Mouse (Mus musculus): ENCODE results near the gene Lin28a. TPM values are rescaled to one million over a fixed set of nuclear protein-coding genes. Genes with fewer than 3 reads are reported as not detected.
A peak's percentile ranks its signal among the peaks of the same experiment; 100 is the strongest.

Gene Lin28a
- polyA plus RNA-seq, 1 experiment from 2014 or later, result 1.8 TPM

DNA sequence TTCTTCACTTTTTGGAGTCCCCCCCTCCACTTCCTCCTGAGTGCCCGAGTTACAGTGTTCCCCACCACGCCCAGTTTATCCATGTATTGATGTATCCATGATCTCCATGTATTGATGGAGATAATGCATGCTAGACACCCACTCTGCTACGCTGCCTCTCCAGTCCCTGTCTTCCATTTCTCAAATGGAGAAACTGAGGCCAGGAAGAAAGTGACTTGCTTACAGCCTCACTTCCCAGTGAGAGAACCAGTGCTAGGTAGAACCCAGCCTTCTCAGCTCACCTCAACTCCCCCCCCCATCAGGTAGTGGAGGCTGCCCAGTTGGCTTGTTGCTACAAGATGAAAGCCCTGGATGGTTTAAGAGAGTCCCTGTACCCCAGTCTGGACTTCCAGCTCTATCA lies 34.9 kb upstream of the Lin28a start, which contains the start of gene Zfp683:
TSS of gene Zfp683 (plus strand) at position 301 of the 400 bp plus-strand sequence.
- no peak within 1 kb of the TSS for H3K4me3 ChIP-seq (replicated peaks)
- DNase-seq (no peak), ATAC-seq (ENCODE audit: low read depth) (no peak)
- no peak within 1 kb of the TSS for H3K4me2 ChIP-seq
- WGBS (ENCODE audit: insufficient replicate concordance), result 69% methylated on average over 3 of the region's 3 CpGs
- peaks cover 3% of the 10 kb centered on the region for H3K4me1 ChIP-seq (replicated peaks)
- H3K27ac ChIP-seq, result no peak within 1 kb of the TSS
- no peaks in the 10 kb centered on the region for H3K36me3 ChIP-seq
- H3K27me3 ChIP-seq, result 0 out of 2 replicates have a peak, but pooled peaks cover 4% of the 10 kb centered on the region
- no peak within 1 kb of the TSS for H3K9ac ChIP-seq
- H3K9me3 ChIP-seq (replicated peaks), result no peaks in the 10 kb centered on the region; the same call in 1 of the 2 replicates

DNA sequence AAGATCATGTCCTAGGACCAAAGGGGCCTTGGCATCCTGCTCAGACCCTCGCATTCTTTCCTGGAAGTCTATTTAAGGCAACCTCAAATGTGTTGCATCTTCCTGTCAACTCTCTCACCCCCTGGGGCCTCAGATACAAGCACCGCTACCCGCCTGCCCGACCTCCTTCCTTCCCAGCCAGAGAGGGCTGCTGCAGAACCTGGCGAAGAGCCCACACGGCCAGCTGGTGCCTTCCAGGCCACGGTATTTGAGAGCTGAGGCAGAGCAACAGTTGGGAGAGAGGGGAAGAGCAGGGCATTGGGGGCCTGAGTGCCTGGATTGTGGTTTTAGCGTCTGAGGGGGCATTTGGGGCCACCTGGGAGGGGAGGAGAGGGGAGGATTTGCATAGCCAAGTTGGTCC lies 33.9 kb upstream of the Lin28a start:
- Histone ChIP-seq H3K4me3 (replicated peaks) (no peak overlapping the region), H3K27me3 (0 out of 2 replicates have a peak, but pooled peaks cover 4% of the 10 kb centered on the region), H3K9me3 (replicated peaks) (no peaks in the 10 kb centered on the region; the same call in 1 of the 2 replicates), H3K36me3 (no peaks in the 10 kb centered on the region), H3K4me2 (no peak overlapping the region), H3K27ac (no peak overlapping the region), H3K4me1 (replicated peaks) (no peaks in the 10 kb centered on the region), H3K9ac (no peak overlapping the region)
- ATAC-seq (ENCODE audit: low read depth) (no peak), DNase-seq (no peak)
- WGBS (ENCODE audit: insufficient replicate concordance), result 20% methylated on average over 8 of the region's 8 CpGs

- Histone ChIP-seq H3K9ac (no peak overlapping the region), H3K27ac (no peak overlapping the region), H3K9me3 (replicated peaks) (no peaks in the 10 kb centered on the region; the same call in 1 of the 2 replicates), H3K27me3 (0 out of 2 replicates have a peak, but pooled peaks cover 4% of the 10 kb centered on the region), H3K4me2 (no peak overlapping the region), H3K4me3 (replicated peaks) (no peak overlapping the region), H3K36me3 (no peaks in the 10 kb centered on the region), H3K4me1 (replicated peaks) (no peaks in the 10 kb centered on the region)
- DNase-seq, result no peak
- 56% methylated on average over 5 of the region's 5 CpGs for WGBS (ENCODE audit: insufficient replicate concordance)
- ATAC-seq (ENCODE audit: low read depth), result no peak
Measured at GRCm38 (mm10) chr4:134051912-134052311, 33.3 kb upstream of the Lin28a start.

DNA sequence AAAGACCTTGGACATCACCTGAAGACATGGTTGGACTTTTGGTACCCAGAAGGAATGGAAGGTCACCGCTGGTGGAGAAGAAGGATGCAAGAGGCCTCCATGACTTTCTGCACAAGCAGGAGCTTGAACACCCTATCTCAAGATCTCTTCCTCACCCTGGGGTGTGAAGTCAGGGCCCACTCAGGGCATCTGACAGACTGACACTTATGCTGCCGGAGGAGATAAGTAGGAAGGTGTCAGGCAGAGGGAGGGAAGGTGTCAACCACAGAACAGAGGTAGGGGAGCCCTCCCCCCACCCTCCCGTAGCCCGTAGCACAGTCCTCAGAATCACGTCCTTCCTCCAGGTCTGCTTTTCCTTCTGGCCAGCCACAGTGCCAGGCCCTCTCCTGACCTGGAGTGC lies 29.0 kb upstream of the Lin28a start:
- ATAC-seq (ENCODE audit: low read depth) (no peak), DNase-seq (no peak)

DNA sequence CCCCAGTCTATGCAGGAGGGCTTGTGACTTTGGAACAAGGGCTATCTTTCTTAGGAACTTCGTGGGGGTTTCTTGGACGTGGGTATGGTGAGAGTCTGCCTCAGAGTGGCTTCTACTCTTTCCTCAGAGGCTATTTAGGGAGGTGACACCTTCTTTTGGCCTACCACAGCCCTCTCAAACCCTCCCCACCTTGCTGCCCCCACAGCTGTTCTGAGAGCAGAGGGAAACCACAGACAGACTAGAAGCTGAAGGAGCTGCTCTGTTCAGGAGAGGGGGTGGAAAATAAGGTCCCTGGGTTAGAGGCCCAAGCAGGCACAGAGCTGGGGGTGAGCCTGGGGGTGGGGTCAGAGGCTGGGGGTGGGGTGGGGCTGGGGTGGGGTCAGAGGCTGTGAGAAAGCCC lies 24.4 kb upstream of the Lin28a start:
- 18% methylated on average over 2 of the region's 2 CpGs for WGBS (ENCODE audit: insufficient replicate concordance)
- Histone ChIP-seq H3K9me3 (replicated peaks) (no peaks in the 10 kb centered on the region), H3K27ac (no peak overlapping the region), H3K4me2 (no peak overlapping the region), H3K36me3 (no peaks in the 10 kb centered on the region), H3K4me1 (replicated peaks) (peaks cover 3% of the 10 kb centered on the region), H3K27me3 (0 out of 2 replicates have a peak, but pooled peaks cover 3% of the 10 kb centered on the region), H3K9ac (no peak overlapping the region), H3K4me3 (replicated peaks) (no peak overlapping the region)
- no peak for ATAC-seq (ENCODE audit: low read depth)
- DNase-seq, result no peak

More for the DNA sequence above, 29.0 kb upstream of the Lin28a start:
- no peaks in the 10 kb centered on the region for H3K27me3 ChIP-seq
- no peaks in the 10 kb centered on the region for H3K4me1 ChIP-seq (replicated peaks)
- H3K9me3 ChIP-seq (replicated peaks), result no peaks in the 10 kb centered on the region; the same call in 1 of the 2 replicates
- H3K27ac ChIP-seq, result no peak overlapping the region
- H3K4me2 ChIP-seq, result no peak overlapping the region
- H3K9ac ChIP-seq, result no peak overlapping the region
- no peak overlapping the region for H3K4me3 ChIP-seq (replicated peaks)
- no peaks in the 10 kb centered on the region for H3K36me3 ChIP-seq
- WGBS (ENCODE audit: insufficient replicate concordance), result 26% methylated on average over 5 of the region's 5 CpGs

DNA sequence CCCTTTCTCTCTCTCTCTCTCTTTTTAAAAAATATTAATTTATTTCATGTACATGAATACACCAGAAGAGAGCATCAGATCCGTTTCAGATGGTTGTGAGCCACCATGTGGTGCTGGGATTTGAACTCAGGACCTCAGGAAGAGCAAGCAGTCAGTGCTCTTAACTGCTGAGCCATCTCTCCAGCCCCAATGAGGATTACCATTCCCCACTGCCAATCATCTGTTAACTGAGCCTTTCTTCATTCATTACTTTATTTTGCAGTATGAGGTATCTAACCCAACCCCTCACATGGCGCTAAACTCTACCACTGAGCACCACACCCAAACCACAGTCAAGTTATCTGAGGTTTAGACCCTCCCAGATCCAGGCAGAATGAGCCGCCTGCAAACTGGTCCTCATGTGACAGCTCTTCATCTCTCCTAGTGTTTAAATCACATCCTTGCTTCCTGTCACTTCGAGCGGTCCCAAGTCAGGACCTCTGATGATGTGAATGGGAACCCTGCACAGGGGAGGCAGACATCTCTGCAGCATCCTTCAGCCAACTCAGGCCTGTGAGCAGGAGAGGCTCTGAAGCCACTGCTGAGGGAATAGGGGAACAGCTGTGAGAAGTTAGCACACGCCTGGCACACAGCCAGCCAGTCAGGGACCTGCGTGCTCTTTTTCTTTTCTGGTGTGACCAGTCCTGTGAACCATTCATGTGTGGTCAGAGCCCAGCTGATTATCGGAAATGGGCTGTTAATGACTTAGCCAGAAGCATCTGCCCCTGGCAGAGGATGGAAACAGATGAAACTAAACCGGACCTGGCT lies 22.9 kb upstream of the Lin28a start:
- Histone ChIP-seq H3K4me3 (replicated peaks) (no peak overlapping the region), H3K4me2 (no peak overlapping the region), H3K9ac (no peak overlapping the region), H3K27me3 (0 out of 2 replicates have a peak, but pooled peaks cover 4% of the 10 kb centered on the region), H3K4me1 (replicated peaks) (peaks cover 3% of the 10 kb centered on the region), H3K27ac (no peak overlapping the region), H3K36me3 (no peaks in the 10 kb centered on the region), H3K9me3 (replicated peaks) (no peaks in the 10 kb centered on the region)
- ATAC-seq (ENCODE audit: low read depth) (no peak), DNase-seq (no peak)
- WGBS (ENCODE audit: insufficient replicate concordance), result 15% methylated on average over 9 of the region's 9 CpGs

GRCm38 (mm10) chr4:134035953-134036352 lies 17.3 kb upstream of the Lin28a start:
- WGBS (ENCODE audit: insufficient replicate concordance), result 5% methylated on average over 16 of the region's 16 CpGs
- no peak overlapping the region for H3K27ac ChIP-seq
- no peaks in the 10 kb centered on the region for H3K9me3 ChIP-seq (replicated peaks)
- H3K9ac ChIP-seq, result no peak overlapping the region
- DNase-seq, result peak; percentile 36
- 0 out of 2 replicates have a peak, but pooled peaks cover 4% of the 10 kb centered on the region for H3K27me3 ChIP-seq
- 0 out of 2 replicates have a peak, but pooled peaks have one; percentile 12 for ATAC-seq (ENCODE audit: low read depth)
- H3K4me3 ChIP-seq (replicated peaks), result no peak overlapping the region
- no peak overlapping the region; the same call in 1 of the 2 replicates for H3K4me2 ChIP-seq
- H3K4me1 ChIP-seq (replicated peaks), result no peaks in the 10 kb centered on the region
- no peaks in the 10 kb centered on the region for H3K36me3 ChIP-seq

GRCm38 (mm10) chr4:134025802-134026201 lies 7.2 kb upstream of the Lin28a start:
- no peak overlapping the region for H3K27ac ChIP-seq
- peaks cover 8% of the 10 kb centered on the region; the same call in 1 of the 2 replicates for H3K27me3 ChIP-seq
- no peak overlapping the region for H3K4me2 ChIP-seq
- whole genome bisulfite sequencing (ENCODE audit: insufficient replicate concordance), result 57% methylated on average over 9 of the region's 9 CpGs
- H3K9ac ChIP-seq, result no peak overlapping the region
- ATAC-seq (ENCODE audit: low read depth), result no peak
- no peak overlapping the region for H3K4me3 ChIP-seq (replicated peaks)
- 0 out of 2 replicates have a peak, but pooled peaks cover 2% of the 10 kb centered on the region for H3K9me3 ChIP-seq (replicated peaks)
- DNase-seq, result no peak
- no peaks in the 10 kb centered on the region for H3K4me1 ChIP-seq (replicated peaks)
- no peaks in the 10 kb centered on the region for H3K36me3 ChIP-seq

DNA sequence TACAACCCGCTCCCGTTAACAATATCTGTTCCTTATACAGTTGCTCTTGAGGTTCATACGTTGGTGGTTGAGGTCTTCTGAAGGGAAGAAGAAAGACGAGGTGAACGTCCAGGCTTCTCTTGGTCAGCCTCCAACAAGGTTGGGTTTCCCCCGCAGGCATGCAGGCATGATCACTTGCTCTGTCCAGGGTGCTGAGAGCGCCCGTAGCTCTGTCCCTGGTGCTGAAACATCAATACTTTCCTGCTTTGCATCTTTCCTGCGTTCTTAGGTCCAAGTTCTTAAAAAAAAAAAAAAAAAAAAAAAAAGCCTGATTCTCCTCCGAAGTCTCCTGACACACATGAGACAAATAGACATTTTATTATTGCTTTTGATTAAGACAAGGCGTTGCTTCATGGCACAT lies 2.0 kb upstream of the Lin28a start:
- Histone ChIP-seq H3K27ac (no peak overlapping the region), H3K36me3 (no peaks in the 10 kb centered on the region), H3K4me2 (no peak overlapping the region), H3K9ac (no peak overlapping the region), H3K9me3 (replicated peaks) (no peaks in the 10 kb centered on the region), H3K4me3 (replicated peaks) (no peak overlapping the region), H3K4me1 (replicated peaks) (peaks cover 4% of the 10 kb centered on the region), H3K27me3 (peaks cover 60% of the 10 kb centered on the region)
- DNase-seq (no peak), ATAC-seq (ENCODE audit: low read depth) (no peak)
- 2% methylated on average over 11 of the region's 11 CpGs for WGBS (ENCODE audit: insufficient replicate concordance)

DNA sequence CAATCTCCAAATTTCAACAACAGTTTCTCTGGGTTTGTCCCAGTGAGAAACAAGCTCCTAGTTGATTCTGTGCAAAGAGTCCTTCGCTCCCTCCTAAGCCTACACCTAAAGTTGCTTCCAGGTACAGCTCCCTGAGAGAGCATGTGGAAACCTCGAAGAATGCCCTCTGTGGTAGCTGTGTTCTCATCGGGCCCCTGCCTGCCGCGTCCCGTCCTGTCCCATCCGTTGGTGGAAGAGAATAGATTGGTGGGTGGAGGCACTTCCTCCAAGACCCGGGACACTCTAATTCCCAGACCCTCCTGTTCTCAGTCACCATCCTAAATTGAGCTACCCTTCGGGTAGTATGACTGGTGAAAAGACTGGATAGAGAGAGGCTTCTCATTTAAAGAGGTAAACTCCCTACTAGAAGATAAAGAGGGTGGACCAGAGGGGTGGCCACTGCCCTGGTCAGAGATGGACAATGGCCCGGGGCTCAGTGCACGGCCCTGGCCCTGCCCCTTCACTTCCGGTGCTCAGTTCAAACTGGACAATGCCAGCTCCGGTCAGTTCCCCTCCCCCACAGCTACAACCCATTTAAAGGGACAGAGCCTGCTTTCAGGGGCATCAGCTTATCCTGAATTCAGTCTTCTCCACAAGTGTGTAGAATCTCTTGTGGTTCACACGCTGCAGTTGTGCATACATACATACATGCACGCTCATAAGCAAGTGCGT lies 1.2 kb upstream of the Lin28a start:
- ATAC-seq (ENCODE audit: low read depth) (peak; percentile 58), DNase-seq (no peak)
- Histone ChIP-seq H3K36me3 (no peaks in the 10 kb centered on the region), H3K27me3 (peaks cover 67% of the 10 kb centered on the region), H3K9me3 (replicated peaks) (no peaks in the 10 kb centered on the region), H3K27ac (peak overlapping the region; percentile 66), H3K9ac (no peak overlapping the region), H3K4me1 (replicated peaks) (peaks cover 4% of the 10 kb centered on the region), H3K4me3 (replicated peaks) (0 out of 2 replicates have a peak overlapping the region, but pooled peaks have one; percentile 9), H3K4me2 (peak overlapping the region; percentile 49)
- WGBS (ENCODE audit: insufficient replicate concordance), result 2% methylated on average over 16 of the region's 16 CpGs

- ATAC-seq (ENCODE audit: low read depth), result peak; percentile 54
- whole genome bisulfite sequencing (ENCODE audit: insufficient replicate concordance), result 3% methylated on average over 9 of the region's 10 CpGs
- H3K4me1 ChIP-seq (replicated peaks), result peaks cover 4% of the 10 kb centered on the region
- H3K4me3 ChIP-seq (replicated peaks), result 0 out of 2 replicates have a peak overlapping the region, but pooled peaks have one; percentile 9
- DNase-seq, result no peak
- peaks cover 67% of the 10 kb centered on the region for H3K27me3 ChIP-seq
- no peaks in the 10 kb centered on the region for H3K36me3 ChIP-seq
- no peak overlapping the region for H3K9ac ChIP-seq
- peak overlapping the region; percentile 49 for H3K4me2 ChIP-seq
- no peaks in the 10 kb centered on the region for H3K9me3 ChIP-seq (replicated peaks)
- peak overlapping the region; percentile 66 for H3K27ac ChIP-seq
Measured at GRCm38 (mm10) chr4:134019210-134019609, 569 bp upstream of the Lin28a start.

Data from liver, embryonic 13.5 days (tissue).